Mouse (Mus musculus) NIH3T3 (cell line): ENCODE measurements around the gene Rgs7bp.
"Not testable (repeated sequence)": the region's sequence is repeated elsewhere in the genome, so short reads cannot be mapped to it uniquely, and the experiment has no call there.

Source experiments
- DNase-seq: peaks from one replicate; pipeline ENCODE4 v3.0.0-alpha.2; 2012; ENCODE audit warnings: low read depth

Gene Rgs7bp

DNA sequence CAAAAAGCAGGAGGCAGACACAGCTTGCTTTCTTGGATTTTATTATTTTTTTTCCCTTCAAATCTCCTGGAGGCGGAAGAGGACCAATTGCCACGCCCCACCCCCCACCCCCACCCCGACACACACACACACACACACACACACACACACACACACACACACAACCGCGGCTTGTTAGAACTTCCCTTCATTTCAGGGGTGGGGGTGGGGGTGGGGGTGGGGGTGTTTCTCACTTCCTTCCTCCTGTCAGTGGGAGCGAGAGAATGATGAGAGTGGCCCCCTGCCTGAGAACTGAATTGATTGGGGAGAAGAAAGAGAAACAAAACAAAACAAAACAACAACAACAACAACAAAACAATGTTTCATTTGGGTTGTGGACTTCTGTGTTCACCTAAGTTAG, 117.0 kb downstream of the Rgs7bp start:
- no peak for DNase-seq

DNA sequence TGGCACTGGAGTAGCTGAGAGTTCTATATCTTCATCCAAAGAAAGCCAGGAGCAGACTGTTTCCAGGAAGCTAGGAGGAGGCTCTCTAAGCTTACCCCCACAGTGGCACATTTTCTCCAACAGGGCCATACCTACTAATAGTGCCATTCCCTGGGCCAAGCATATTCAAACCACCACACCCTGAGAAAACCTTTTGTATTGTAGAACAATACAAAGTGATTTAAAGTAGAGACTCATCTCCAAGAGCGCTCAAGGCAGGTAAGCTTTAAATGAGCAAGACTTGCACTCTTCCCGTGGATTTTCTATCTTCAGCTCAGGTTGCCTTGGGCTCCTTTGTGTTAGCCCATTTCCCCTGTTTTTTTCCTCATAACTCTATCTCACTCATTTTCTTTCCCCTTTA, 118.1 kb downstream of the Rgs7bp start:
- DNase-seq = no peak

DNA sequence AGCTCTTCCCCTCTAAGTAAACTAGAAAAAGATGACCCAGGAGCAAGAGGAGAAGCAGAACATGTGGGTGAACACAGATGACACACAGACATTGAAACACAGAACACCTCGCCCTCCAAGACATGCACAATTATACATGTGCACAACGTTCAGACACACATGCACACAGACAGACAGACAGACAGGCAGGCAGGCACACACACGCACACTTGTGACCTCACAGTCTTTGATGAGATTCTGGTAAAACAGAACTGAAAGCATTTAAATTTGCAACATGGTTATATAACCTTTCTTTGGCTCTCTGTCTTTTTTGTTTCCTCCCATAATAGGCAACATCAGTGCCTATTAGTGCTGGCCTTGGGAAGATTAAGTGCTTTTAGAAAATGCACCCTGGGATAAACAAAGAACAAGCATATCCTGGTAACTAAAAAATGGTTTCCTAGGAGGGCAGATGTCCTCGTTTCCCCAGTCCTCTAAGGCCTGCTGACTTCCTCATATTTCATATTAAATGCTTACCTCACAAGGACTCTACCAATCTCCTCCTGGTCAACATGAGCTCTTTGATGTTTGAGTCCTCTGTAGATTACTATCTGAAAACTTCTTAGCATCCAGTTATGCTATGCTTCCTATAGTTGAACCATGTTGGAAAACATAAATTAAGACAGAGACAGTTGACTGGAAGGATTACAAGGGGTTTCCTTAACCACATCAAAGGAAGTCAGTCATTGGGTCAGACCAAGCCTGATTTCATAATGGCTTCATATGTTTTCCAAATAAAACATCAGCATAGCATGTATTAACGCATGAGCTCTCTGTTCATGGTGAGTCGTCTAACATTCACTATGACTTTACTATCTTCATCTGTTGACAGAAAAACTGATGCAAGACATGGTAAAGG, 122.8 kb downstream of the Rgs7bp start:
- no peak for DNase-seq

DNA sequence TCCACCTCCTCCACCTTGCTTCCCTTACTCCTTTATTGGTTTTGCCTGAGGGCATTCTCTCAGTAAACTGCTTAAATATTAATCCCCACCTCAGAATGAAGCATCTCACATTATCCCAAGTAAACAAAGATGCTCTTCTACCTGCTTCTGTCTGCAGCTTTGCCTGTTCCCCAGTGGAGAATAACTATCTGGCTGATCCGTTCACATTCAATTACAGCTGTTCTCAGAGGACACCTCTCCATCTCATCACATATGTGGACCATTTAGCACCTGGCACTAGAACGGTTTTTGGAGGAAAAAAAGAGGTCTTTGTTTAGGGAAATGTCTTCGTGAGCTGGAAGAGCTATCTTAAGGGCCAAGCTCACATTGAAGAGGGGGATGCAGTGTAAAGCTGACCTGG, 123.9 kb downstream of the Rgs7bp start:
- no peak for DNase-seq

DNA sequence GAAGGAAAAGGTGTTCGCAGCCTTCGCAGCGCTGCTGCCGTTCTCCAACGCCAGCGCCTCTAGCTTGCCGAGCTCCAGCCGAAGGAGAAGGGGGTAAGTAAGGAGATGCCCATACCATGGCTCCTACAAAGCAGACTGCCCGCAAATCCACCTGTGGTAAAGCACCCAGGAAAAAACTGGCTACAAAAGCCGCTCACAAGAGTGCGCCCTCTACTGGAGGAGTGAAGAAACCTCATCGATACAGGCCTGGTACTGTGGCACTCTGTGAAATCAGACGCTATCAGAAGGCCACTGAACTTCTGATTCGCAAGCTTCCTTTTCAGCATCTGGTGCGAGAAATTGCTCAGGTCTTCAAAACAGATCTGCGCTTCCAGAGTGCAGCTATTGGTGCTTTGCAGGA, 136.1 kb downstream of the Rgs7bp start:
- peak; percentile 41 for DNase-seq

DNA sequence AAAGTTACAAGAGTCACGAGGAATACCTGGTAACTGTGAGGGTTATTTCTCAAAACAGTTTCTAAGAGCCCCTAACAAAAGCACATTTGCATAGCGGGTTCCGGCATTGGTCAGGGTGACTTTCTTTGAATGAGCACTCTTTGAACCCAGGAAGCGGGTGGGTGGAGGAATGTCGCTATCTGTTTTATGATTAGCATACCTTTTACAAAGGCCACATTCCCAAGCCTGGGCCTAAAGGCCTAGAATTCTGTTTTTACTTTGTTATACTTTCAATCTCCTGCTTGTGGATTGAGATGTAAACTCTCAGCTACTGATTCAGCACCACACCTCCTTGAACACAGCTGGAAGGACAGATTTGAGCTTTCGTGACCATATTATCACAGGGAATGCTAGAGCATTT, 138.0 kb downstream of the Rgs7bp start:
- DNase-seq = not testable (repeated sequence)

DNA sequence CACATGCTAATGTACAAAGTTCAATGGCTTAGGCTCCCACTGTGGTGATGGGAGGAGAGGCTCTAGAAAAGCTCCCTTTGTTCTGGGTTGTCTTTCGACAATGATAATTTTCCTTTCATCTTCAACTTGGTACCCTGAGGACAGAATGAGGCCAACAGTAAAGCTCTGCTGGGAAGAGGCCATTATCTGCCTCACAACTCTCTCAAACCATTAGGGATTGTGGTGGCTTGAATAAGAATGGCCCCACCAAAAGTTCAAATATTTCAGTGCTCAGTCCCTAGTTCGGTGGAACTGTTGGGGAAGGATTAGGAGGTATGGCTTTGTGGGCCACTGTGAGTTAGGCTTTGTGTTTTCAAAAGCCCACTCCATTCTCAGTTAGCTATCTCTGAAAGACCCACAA, 138.6 kb downstream of the Rgs7bp start:
- DNase-seq = no peak

DNA sequence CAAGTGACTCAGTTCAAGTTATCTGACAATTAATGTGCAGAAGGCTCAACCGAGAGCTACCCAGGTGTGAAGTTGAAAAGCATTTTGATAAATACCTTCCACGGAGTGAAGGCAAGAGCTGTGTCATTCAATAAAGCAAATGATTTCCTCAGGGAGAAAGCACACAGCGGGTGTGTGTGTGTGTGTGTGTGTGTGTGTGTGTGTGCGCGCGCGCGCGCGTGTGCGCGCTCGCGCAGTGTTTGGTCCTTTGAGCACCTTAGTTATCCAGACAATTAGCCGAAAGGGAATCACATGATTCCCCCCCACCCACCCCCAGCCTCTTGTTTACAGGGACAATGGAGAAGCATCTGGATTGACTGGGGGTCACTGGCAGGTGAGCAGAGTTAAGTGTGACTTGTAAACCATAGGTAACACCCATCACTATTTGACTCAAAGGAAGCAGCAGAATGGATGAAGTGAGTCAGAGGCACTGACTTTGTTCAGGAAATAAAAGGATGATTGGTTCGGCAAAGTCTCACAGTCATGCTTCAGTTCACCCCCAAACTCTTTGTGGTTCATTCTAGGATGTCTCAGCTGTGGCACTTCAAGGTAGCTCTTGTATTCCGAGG, 140.3 kb downstream of the Rgs7bp start:
- no peak for DNase-seq

DNA sequence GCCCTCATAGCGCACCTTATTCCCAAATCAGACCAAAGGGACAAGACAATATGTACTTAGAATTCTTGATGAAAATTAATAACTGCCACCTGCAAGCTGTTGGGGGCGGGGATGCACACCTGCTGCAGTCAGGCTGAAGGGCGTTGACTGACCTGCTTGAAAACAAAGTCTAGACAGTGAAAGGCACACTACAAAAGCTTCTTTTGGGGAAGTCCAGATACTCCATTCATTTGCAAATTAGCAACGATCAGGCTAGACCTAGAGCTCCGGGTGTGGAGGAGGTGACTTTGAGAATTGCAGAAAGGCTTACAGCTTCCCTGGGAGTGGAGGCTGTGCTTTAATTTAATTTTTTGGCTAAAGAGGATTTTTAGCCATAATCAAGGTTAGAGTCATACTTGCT, 143.1 kb downstream of the Rgs7bp start:
- DNase-seq = not testable (repeated sequence)

DNA sequence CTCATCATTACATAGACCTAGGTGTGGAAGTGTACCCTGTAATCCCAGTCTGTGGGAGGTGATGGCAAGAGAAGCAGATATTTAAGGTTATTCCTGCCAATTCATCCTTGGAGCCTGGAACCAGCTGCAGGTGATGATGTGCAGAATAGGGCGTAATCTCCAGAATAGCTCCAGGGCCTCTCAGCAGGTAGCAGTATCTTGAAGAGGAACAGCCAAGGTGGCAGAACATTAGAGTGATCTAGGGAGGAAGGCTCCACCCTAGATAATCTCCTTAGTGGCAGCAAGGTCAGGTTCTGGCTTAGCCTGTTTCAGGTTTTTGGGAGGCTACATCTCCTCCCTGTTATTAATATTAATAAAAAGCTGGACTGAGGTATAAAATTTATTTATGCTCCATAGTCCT, 143.7 kb downstream of the Rgs7bp start:
- not testable (repeated sequence) for DNase-seq

DNA sequence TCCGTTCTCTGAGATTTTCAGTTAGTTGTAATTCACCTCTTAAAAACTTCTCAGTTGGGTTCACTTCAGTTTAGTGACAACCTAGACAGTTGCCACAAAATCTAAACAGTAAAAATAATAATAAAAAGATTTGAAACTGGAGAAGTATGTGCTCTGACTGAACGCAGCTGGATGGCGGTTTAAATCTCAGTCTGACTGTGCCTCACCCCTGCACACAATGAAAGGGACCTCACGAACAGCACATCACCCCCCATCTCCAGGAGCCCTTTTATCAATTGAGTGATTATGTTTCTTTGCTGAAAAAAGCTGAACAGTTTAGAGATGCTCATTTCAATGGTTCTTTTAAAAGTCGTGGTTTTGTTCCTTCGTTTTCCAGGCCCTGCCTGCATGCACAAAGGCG, 146.0 kb downstream of the Rgs7bp start:
- no peak for DNase-seq
